Mouse (Mus musculus): Measurements from ENCODE around the gene Otop2.
A peak's percentile ranks its signal among the peaks of the same experiment; 100 is the strongest.

The Otop2 gene

GRCm38 (mm10) chr11:115297214-115297826, 9.6 kb upstream of the Otop2 start, which contains the start of gene Fads6:
Gene Fads6 (minus strand): TSS chr11:115297663.
- no peak for DNase-seq (ENCODE audit: low read depth)

GRCm38 (mm10) chr11:115298160-115298559, 8.8 kb upstream of the Otop2 start:
- DNase-seq (ENCODE audit: low read depth) = no peak

DNA sequence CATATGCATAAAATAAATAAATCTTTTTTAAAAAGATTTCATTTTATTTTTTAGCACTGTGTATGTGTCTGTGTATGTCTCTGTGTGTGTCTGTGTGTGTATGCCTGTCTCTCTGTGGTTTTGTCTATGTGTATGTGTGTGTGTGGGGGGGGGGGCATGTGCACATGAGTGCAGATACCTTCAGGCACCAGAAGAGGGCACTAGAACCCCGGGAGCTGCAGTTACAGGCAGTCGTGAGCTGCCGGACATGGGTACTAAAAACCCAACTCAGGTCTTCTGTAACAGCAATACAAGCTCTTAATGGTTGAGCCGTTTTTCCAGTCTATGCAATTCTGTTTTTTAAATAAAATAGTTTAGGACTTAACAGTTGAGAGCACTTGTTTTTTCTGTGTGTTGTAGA, 6.2 kb upstream of the Otop2 start:
- DNase-seq (ENCODE audit: low read depth) = no peak

- DNase-seq (ENCODE audit: low read depth) = no peak
Observed at GRCm38 (mm10) chr11:115301351-115301750, 5.6 kb upstream of the Otop2 start.

- no peak for DNase-seq (ENCODE audit: low read depth)
Observed at GRCm38 (mm10) chr11:115303167-115303566, 3.8 kb upstream of the Otop2 start.

DNA sequence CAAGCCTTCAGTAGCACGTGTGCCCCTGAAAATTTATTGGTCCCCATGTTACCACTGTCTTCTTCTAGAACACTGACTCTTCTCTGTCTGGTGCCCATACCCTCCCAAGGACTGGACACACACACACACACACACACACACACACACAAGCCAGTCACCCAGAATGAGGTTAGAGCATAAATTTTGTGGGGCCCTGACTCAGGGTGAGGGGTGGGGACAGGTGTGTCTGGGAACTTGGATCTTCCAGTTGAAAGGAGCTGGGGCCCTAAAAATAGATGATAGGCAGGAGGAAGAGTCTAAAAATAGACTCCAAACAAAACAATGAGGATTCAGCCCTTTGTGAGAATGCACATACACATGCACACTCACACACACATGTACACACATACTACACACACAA, 1.8 kb downstream of the Otop2 start:
- DNase-seq (ENCODE audit: low read depth) = no peak

DNA sequence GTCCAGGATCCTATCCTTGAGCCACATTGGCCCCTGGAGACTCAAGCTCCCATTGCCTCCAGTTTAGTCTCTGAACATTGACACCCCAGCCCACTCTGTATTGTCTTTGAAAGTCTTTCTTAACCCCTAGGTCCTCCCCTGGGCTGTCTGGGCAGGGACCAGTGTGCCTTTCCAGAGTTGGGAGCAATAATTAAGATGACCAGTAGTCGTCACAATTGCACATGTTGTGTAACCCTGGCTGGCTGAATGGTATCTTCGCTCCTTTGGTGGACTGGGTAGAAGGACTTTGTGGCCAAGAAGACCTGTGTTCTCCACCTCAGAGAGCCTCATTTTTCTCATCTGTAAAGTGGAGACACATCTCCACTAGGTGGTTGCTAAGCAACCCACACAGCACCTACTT, 7.3 kb downstream of the Otop2 start:
- DNase-seq (ENCODE audit: low read depth) = no peak

DNA sequence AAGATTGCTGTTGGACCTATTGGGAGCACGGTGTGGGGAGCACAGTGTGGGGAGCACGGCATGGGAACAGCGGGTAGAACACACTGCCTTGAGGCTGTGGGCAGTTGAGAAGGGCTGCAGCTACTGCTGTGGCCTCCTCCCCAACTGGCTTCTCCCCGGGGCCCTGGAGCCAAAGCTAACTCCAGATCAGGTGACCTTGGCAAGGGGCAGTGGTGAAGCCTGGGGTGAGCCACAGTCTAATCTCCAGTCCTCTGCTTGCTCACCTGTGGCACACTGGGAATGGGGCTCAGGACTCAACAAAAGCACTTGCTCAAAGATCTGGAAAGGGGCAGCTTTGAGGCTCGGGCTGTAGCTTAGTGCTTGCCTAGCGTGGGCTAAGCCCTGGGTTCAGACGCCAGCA, 10.2 kb downstream of the Otop2 start:
- no peak for DNase-seq (ENCODE audit: low read depth)

- DNase-seq (ENCODE audit: low read depth) = no peak
Observed at GRCm38 (mm10) chr11:115318245-115319027, 11.5 kb downstream of the Otop2 start.

- DNase-seq (ENCODE audit: low read depth) = no peak
Observed at GRCm38 (mm10) chr11:115319704-115320383, 12.9 kb downstream of the Otop2 start.

DNA sequence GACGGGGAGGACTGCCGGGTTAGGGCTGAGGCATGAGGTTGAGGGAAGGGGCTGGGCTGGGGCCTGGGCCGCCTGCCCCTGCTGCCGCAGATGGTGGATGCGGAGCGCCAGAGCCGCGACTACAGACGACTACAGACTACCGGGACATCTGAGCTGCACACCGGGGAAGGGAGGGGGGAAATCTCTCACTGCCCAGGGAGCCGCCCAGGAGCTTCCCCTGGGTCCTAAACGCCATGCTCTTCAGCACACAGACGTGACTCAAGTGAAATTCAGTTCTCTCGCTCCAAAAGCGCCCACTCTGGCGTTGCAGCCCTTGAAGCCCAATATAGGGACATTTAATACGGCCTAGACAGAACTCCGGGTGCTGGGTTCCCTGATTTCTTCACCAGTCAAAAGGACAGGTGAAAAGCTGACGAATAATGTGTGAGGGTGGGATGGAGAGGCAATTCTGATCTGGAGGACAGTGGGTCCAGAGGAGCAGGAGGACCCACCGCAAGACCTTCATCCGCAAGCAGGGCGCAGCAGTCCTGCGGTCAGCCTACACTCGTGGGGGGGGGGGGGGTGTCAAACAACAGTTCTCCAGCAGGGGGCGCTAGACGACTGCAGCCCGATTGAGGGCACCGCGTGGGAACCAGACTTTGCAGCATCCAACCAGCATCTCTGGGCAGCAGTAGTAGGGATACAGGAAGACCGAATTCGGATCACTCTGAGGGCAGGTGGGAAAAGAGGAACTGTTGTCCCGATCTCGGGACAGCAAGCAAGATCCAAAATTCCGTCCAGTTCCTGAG, 15.1 kb downstream of the Otop2 start, which contains the start of gene Ush1g:
TSS of gene Ush1g (minus strand) at position 136 of the 788 bp plus-strand sequence.
- DNase-seq (ENCODE audit: low read depth) = peak; percentile 27

DNA sequence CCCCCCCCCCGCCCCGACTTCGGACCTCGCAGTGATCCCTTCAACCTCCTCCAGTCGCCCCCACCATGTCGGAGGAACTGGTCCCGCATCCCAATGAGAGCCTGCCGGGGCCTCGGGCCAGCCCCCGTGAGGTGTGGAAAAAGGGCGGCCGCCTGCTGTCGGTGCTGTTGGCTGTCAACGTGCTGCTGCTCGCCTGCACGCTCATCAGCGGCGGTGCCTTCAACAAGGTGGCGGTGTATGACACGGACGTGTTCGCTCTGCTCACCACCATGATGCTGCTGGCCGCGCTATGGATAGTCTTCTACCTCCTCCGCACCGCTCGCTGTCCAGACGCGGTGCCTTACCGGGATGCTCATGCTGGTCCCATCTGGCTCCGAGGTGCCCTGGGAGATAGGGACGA, 16.4 kb downstream of the Otop2 start:
- DNase-seq (ENCODE audit: low read depth) = no peak

- no peak for DNase-seq (ENCODE audit: low read depth)
Observed at GRCm38 (mm10) chr11:115326730-115327129, 19.8 kb downstream of the Otop2 start.

DNA sequence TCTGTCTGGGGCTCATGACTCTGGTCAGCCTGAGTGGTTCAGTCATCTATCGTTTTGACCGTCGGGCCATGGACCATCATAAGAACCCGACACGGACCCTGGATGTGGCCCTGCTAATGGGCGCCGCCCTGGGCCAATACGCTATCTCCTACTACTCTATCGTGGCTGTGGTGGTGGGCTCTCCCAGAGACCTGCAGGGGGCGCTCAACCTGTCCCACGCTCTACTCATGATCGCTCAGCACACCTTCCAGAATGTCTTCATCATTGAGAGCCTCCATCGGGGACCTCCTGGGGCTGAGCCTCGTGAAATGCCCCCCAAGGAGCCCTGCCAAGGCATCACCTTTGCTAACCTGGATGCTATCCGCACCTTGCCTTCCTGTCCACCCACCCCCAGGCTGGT, 22.4 kb downstream of the Otop2 start:
- no peak for DNase-seq (ENCODE audit: low read depth)

DNA sequence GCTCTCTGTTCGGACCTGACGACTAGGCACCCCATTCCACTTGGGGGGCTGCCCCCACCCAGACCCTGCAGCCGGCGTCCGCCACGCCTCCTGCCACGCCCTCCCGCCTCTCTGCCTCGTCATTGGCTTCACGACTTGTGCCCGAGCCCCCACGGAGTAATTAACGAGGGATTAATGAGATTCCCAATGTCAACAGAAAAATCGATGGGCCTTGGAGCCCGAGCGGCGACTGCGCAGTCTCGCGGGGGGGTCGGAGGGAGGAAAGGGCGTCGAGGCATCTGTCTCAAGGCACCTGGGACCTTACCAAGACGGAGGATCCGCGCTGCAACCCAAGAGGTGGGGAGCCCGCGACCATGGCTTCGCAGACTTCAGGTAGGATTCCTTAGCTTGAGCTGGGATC, 27.6 kb downstream of the Otop2 start, which contains the start of gene Otop3:
TSS of gene Otop3 (plus strand) at position 201 of the 400 bp plus-strand sequence.
- no peak for DNase-seq (ENCODE audit: low read depth)

DNA sequence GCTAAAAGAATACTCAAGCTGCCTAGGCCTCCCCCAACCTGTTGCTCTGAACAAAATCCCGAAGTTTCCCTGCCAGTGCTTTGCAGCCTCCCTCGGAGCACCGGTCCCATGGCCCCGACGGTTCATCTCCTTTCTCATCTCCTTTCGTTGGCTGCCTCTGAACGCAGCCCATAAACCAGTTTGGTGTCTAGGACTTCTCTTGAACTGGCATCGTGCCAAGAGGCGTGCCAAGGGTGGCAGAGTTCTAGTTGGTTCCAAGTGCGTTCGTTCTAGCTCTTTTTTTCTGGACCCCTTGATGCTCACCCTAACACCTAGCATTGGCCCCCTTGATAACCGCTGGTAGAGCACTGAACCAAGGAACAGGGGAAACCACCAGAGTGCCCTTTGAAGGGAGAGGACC, 28.3 kb downstream of the Otop2 start:
- DNase-seq (ENCODE audit: low read depth) = no peak

GRCm38 (mm10) chr11:115336115-115336514, 29.2 kb downstream of the Otop2 start:
- DNase-seq (ENCODE audit: low read depth) = no peak

DNA sequence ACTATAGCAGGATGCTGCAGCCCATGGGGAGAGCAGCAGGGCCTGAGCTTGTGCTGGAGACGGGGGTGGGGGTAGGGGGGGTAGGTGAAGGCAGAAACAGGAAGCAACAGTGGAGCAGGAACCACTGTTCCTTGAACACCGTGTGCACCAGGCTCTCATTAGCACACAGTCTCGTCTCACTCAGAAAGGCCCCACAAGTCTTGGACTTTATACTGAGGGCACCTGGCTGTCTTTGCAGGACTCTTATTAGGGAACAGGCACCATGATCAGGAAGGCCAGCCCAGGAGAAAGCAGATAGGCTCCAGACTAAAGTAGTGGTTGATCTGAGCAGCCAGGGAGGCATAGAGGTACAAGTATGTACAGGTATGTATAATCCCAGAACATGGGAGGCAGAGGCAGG, 30.4 kb downstream of the Otop2 start:
- no peak for DNase-seq (ENCODE audit: low read depth)

DNA sequence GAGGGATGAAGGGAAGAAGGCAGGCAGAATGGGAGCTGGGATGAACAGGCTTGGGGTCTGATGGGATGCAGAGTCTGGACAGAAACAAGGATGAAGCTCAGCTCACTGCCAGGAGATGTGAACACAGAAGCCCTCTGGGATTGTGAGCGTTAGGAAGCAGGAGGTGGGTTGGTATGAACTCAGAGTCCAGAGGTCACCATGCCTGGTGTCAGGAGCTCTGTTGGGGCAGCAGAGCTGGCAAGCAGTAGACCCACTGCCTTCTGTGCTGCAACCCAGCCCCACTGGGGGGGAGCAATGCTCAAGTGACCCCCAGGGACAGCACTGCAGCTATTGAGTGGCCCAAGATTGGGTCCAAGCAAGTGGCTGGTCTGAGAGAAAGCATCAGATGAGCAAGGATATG, 30.9 kb downstream of the Otop2 start:
- DNase-seq (ENCODE audit: low read depth) = no peak

DNA sequence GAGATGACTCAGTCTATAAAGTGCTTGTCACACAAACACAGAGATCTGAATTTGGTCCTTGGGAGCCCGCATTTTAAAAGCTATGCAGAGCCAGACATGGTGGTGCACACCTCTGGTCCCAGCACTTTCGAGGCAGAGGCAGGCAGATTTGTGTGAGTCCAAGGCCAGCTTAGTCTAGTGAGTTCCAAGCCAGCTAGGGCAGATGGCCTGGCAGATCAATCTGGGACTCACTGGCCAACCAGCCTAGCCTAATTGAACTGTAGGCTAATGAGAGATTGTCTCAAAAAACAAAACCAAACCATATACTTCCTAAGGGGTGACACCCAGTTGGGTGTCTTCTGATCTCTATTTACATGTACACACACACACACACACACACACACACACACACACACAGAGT, 34.3 kb downstream of the Otop2 start:
- no peak for DNase-seq (ENCODE audit: low read depth)

DNA sequence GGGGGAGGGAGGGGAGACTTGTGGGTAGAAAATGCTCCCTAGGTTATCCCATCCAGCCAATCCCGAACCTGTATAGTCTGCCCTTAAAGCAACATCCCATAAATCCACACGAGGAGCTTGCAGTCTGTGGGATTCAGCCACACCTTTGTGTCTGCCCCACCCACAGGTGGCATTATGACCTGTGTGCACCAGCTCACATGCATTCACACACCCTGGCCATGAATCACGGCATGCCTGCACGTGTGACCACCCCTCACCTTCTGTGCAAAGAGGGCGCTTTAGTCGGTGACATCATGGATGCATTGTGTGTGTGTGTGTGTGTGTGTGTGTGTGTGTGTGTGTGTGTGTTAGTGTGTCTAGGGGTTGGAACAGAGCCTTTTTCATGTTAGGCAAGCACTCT, 34.9 kb downstream of the Otop2 start:
- DNase-seq (ENCODE audit: low read depth) = no peak

- DNase-seq (ENCODE audit: low read depth) = no peak
Observed at GRCm38 (mm10) chr11:115344967-115345366, 38.0 kb downstream of the Otop2 start.

Data from c-Kit-positive CD71-positive TER-119-negative erythroid progenitor cells, embryonic 14.5 days (primary cell).